Mouse (Mus musculus) heart, embryonic 13.5 days (tissue): ENCODE results near the gene Prpf8. TPM values are rescaled to one million over a fixed set of nuclear protein-coding genes. Genes with fewer than 3 reads are reported as not detected.

Experiments used
- ATAC-seq: fragments of 200-750 bp; cut with Nextera tagmentation; 2 replicates; pipeline ENCODE4 v1.8.0; 2017; ENCODE audit warnings: moderate TSS enrichment; ENCODE audit not compliant: insufficient number of reproducible peaks, low FRiP score, low TSS enrichment; ENCODE audit errors: extremely low read depth
- H3K27ac ChIP-seq: fragments of 300-500 bp; sonication (generic); replicated peaks from 2 replicates; pipeline ENCODE4 v1.5.1; 2015; ENCODE audit warnings: moderate library complexity, mild to moderate bottlenecking, inconsistent platforms
- H3K27me3 ChIP-seq: fragments of 300-500 bp; sonication (generic); replicated peaks from 2 replicates; pipeline ENCODE4 v1.6.1; 2015; ENCODE audit warnings: mild to moderate bottlenecking, inconsistent platforms
- H3K36me3 ChIP-seq: fragments of 300-500 bp; sonication (generic); 2 replicates; pipeline ENCODE4 v1.6.1; 2015; ENCODE audit warnings: mild to moderate bottlenecking, inconsistent platforms
- H3K4me1 ChIP-seq: fragments of 300-500 bp; sonication (generic); 2 replicates; pipeline ENCODE4 v1.6.1; 2015; ENCODE audit warnings: inconsistent platforms
- H3K4me2 ChIP-seq: fragments of 300-500 bp; sonication (generic); 2 replicates; pipeline ENCODE4 v1.6.1; 2015; ENCODE audit warnings: inconsistent platforms, mild to moderate bottlenecking, moderate library complexity
- H3K4me3 ChIP-seq: fragments of 300-500 bp; sonication (generic); 2 replicates; pipeline ENCODE4 v1.5.1; 2015; ENCODE audit warnings: moderate library complexity, mild to moderate bottlenecking, inconsistent platforms
- H3K9ac ChIP-seq: fragments of 300-500 bp; sonication (generic); 2 replicates; pipeline ENCODE4 v1.6.1; 2015; ENCODE audit warnings: inconsistent platforms, mild to moderate bottlenecking, moderate library complexity
- H3K9me3 ChIP-seq: fragments of 300-500 bp; sonication (generic); 2 replicates; pipeline ENCODE4 v1.6.1; 2016; ENCODE audit warnings: inconsistent platforms
- WGBS: fragments of 180-500 bp; shearing (Covaris S2); methylation state at CpG from one replicate; pipeline ENCODE4 v1.1.7; 2015; ENCODE audit warnings: mixed read lengths; 5-methylcytosine and 5-hydroxymethylcytosine counted together
- polyA plus RNA-seq: library from polyadenylated mRNA; unstranded; fragments of >200 nt; fragmentation: Nextera tagmentation; extraction: Ambion mirVana; gene quantifications from 2 replicates; pipeline ENCODE4 v1.2.1, GENCODE M21; 2015

Prpf8 gene
- polyA plus RNA-seq, 1 experiment from 2014 or later: 32.1 TPM

GRCm38 (mm10) chr11:75459751-75460102, 26.9 kb upstream of the Prpf8 start:
- Histone ChIP-seq H3K4me3 (peak overlapping the region; percentile 85), H3K4me1 (peaks cover 45% of the 10 kb centered on the region), H3K9ac (peak overlapping the region; percentile 70), H3K9me3 (no peaks in the 10 kb centered on the region), H3K27me3 (no peaks in the 10 kb centered on the region), H3K36me3 (peaks cover 14% of the 10 kb centered on the region), H3K4me2 (peak overlapping the region; percentile 91), H3K27ac (peak overlapping the region; percentile 99)
- no peak for ATAC-seq
- WGBS: 18% methylated on average over 5 of the region's 5 CpGs

- peak overlapping the region; percentile 99 for H3K27ac ChIP-seq
- peak overlapping the region; percentile 91 for H3K4me2 ChIP-seq
- H3K36me3 ChIP-seq: peaks cover 19% of the 10 kb centered on the region
- H3K9me3 ChIP-seq: no peaks in the 10 kb centered on the region
- no peaks in the 10 kb centered on the region for H3K27me3 ChIP-seq
- peaks cover 39% of the 10 kb centered on the region for H3K4me1 ChIP-seq
- H3K9ac ChIP-seq: peak overlapping the region; percentile 85
- peak; percentile 12; the same call in 1 of the 2 replicates for ATAC-seq
- 4% methylated on average over 19 of the region's 19 CpGs for WGBS
- H3K4me3 ChIP-seq: peak overlapping the region; percentile 85
Observed at GRCm38 (mm10) chr11:75460103-75460843, 26.3 kb upstream of the Prpf8 start.

DNA sequence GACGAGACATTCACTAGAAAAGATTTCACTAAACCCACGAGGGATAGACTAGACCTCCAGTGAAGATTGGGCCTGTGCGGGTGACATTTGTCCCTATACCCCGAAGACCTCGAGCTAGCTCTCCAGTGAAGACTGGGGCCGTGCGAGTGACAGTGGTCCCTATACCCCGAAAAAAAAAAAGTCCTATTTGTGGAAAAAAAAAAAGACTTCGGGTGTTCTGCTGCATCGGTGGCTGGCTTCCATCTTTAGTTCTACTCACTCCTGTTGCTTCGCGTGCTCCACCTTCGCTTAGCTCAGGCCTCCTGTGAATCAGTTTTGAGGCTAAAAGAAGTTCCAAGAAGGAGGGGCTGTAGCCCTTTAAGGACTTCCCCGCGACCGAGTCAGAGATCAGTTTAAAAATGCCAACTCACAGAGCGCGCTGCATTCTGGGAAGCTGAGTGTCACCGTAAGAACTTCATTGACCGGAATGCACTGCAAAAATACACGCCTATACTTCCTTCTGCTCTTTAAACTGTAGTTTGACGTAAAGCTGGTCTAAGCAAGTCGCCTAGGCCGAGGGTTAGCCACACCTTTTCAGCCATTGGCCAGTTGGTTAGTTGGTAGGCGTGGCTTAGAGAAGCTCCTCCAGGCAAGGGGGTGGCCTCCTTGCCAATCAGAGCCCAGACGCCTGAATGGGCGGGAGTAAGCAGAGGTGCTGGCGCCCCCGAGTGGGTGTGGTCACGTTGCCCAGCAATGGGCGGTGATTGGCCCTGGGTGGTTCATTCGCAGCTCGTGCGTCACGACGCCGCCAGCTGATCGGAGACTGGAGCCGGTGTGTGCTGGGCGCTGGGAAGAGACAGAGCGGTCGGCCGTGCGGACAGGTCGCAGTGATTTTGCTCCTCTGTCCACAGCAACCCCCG, 25.5 kb upstream of the Prpf8 start, which contains the start of gene Tlcd2:
Gene Tlcd2, plus strand, starts transcription at position 872 of the 899 bp plus-strand sequence.
- WGBS: under 1% methylated on average over 46 of the region's 46 CpGs
- Histone ChIP-seq H3K9me3 (no peaks in the 10 kb centered on the region), H3K4me3 (peak within 1 kb of the TSS; percentile 85), H3K9ac (peak within 1 kb of the TSS; percentile 96), H3K4me1 (peaks cover 39% of the 10 kb centered on the region), H3K27me3 (no peaks in the 10 kb centered on the region), H3K27ac (peak within 1 kb of the TSS; percentile 99), H3K4me2 (peak within 1 kb of the TSS; percentile 93), H3K36me3 (peaks cover 27% of the 10 kb centered on the region)
- peak; percentile 84 for ATAC-seq

DNA sequence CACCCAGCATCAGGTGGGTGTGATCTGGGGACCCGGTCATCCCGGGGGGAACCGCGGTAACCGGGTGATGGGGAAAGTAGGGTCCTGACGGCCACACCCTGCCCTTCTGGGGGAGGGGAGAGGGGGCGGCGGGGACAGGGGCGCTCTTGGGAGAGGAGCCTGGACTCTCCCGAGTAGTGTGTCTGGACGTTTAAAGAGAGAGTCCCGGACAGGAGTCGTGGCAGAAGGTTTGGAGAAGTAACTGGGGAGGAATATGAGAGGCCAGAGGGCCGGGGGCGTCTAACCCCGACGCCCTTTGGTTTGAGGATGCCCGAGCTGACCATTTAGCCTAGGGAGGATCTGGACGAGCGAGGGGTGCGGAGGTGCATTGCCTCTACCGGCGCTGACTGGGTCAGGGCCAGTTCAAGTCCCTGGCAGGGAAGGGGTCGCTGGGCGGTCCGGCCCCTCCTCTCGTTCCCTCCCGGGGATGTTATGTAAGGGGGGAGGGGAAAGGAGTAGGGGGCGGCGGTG, 24.8 kb upstream of the Prpf8 start:
- Histone ChIP-seq H3K9me3 (peaks cover 3% of the 10 kb centered on the region; the same call in 1 of the 2 replicates), H3K27ac (peak overlapping the region; percentile 99), H3K36me3 (peaks cover 31% of the 10 kb centered on the region), H3K27me3 (no peaks in the 10 kb centered on the region), H3K9ac (peak overlapping the region; percentile 96), H3K4me1 (peaks cover 39% of the 10 kb centered on the region), H3K4me2 (peak overlapping the region; percentile 93), H3K4me3 (peak overlapping the region; percentile 85)
- under 1% methylated on average over 30 of the region's 30 CpGs for WGBS
- ATAC-seq: peak; percentile 0; the same call in 1 of the 2 replicates

DNA sequence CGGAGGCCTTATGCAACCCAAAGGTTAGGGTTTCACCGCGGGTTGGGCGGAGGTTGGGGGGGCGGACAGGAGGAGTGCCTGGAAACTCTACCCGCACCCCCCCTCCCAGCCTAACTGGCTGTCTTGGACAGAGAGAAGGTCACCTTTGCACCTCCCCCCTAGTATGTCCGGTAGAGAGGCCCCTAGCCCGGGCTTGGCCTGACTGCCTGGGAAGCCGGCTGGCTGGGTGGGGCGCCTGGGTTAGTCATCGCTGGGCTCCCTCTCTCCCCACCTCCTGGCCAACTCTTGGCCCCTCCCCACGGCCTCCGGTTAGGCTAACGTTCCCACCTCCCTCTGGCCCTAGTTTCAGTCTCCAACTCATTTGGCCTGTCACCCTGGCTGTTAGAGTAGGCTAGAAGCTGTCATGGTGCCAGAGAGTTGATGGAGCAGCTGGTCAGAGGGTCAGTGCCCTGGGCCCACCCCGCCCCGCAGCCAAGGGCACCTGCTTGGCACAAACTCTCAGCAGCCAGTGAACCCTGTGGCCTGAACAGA, 24.3 kb upstream of the Prpf8 start:
- ATAC-seq: peak; percentile 7; the same call in 1 of the 2 replicates
- H3K9me3 ChIP-seq: peaks cover 4% of the 10 kb centered on the region; the same call in 1 of the 2 replicates
- H3K4me1 ChIP-seq: peaks cover 45% of the 10 kb centered on the region

DNA sequence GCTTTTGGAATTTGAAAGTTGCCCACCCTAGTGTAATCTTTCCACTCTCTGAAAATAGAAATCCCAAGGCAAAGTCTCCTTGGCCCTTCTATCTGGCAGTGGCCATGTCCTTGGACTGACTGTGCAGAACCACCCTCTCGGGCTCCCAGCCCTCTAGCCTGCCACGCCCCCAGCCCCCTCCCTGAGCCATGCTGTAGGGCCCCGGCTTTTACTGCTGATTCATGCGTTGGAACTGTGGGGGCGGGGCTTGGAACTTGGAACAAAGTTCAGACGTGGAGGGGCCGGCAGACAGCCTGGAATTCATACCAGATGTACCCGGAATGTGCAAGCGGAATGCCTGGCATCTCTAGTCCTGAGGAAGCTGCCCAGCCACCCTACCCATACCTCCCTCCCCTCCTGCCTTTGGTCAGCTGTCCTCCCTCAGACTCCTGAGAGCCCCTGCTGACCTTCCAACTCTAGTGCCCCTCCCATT, 23.7 kb upstream of the Prpf8 start:
- H3K4me2 ChIP-seq: peak overlapping the region; percentile 93
- 0% methylated on average over 9 of the region's 9 CpGs for WGBS
- H3K4me1 ChIP-seq: peaks cover 50% of the 10 kb centered on the region
- peak overlapping the region; percentile 85 for H3K4me3 ChIP-seq
- no peaks in the 10 kb centered on the region for H3K27me3 ChIP-seq
- ATAC-seq: peak; percentile 56
- H3K36me3 ChIP-seq: peaks cover 33% of the 10 kb centered on the region
- peaks cover 4% of the 10 kb centered on the region; the same call in 1 of the 2 replicates for H3K9me3 ChIP-seq
- peak overlapping the region; percentile 99 for H3K27ac ChIP-seq
- H3K9ac ChIP-seq: peak overlapping the region; percentile 96

More for the DNA sequence above, 24.3 kb upstream of the Prpf8 start:
- H3K27ac ChIP-seq: peak overlapping the region; percentile 99
- no peaks in the 10 kb centered on the region for H3K27me3 ChIP-seq
- peaks cover 33% of the 10 kb centered on the region for H3K36me3 ChIP-seq
- WGBS: 4% methylated on average over 16 of the region's 16 CpGs
- H3K4me2 ChIP-seq: peak overlapping the region; percentile 93
- peak overlapping the region; percentile 85 for H3K4me3 ChIP-seq
- H3K9ac ChIP-seq: peak overlapping the region; percentile 96

GRCm38 (mm10) chr11:75463624-75464023, 23.0 kb upstream of the Prpf8 start:
- Histone ChIP-seq H3K27ac (peak overlapping the region; percentile 99), H3K4me1 (peaks cover 56% of the 10 kb centered on the region), H3K36me3 (peaks cover 33% of the 10 kb centered on the region), H3K9me3 (peaks cover 4% of the 10 kb centered on the region; the same call in 1 of the 2 replicates), H3K4me3 (peak overlapping the region; percentile 85), H3K4me2 (peak overlapping the region; percentile 93), H3K27me3 (no peaks in the 10 kb centered on the region), H3K9ac (peak overlapping the region; percentile 96)
- ATAC-seq: no peak
- 75% methylated on average over 4 of the region's 4 CpGs for WGBS

- H3K27ac ChIP-seq: no peak overlapping the region
- H3K9me3 ChIP-seq: peaks cover 4% of the 10 kb centered on the region; the same call in 1 of the 2 replicates
- ATAC-seq: no peak
- H3K4me2 ChIP-seq: peak overlapping the region; percentile 13; the same call in 1 of the 2 replicates
- H3K36me3 ChIP-seq: peaks cover 33% of the 10 kb centered on the region
- WGBS: 88% methylated on average over 6 of the region's 6 CpGs
- H3K9ac ChIP-seq: no peak overlapping the region
- H3K4me1 ChIP-seq: peaks cover 48% of the 10 kb centered on the region
- no peaks in the 10 kb centered on the region for H3K27me3 ChIP-seq
- H3K4me3 ChIP-seq: peak overlapping the region; percentile 17
Observed at GRCm38 (mm10) chr11:75464417-75464816, 22.2 kb upstream of the Prpf8 start.

DNA sequence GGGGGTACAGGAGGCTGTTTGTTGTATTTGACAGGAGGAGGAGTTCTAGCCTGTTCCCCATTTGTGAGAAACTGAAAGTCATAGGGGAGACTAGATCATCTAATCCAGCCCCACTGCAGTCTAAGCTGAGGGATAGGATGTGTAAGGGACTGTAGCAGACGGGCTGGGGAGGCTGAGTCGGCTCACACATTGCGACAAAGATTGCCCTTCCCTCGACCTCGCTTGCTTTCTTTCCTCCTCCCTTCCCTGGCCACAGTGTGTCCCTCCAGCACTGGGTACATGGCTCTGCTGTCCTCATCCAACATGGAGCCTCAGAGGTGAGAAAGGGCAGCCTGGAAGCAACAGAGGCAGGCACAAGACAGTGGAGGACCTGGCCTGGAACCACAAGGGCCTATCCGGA, 21.6 kb upstream of the Prpf8 start:
- 90% methylated on average over 6 of the region's 6 CpGs for WGBS
- H3K36me3 ChIP-seq: peaks cover 33% of the 10 kb centered on the region
- no peak overlapping the region for H3K9ac ChIP-seq
- peaks cover 42% of the 10 kb centered on the region for H3K4me1 ChIP-seq
- no peak overlapping the region for H3K4me3 ChIP-seq
- H3K27me3 ChIP-seq: no peaks in the 10 kb centered on the region
- no peak overlapping the region for H3K27ac ChIP-seq
- peak overlapping the region; percentile 13; the same call in 1 of the 2 replicates for H3K4me2 ChIP-seq
- H3K9me3 ChIP-seq: peaks cover 4% of the 10 kb centered on the region; the same call in 1 of the 2 replicates
- no peak for ATAC-seq

- no peaks in the 10 kb centered on the region for H3K27me3 ChIP-seq
- no peak for ATAC-seq
- H3K4me1 ChIP-seq: peaks cover 39% of the 10 kb centered on the region
- peaks cover 33% of the 10 kb centered on the region for H3K36me3 ChIP-seq
- peaks cover 4% of the 10 kb centered on the region; the same call in 1 of the 2 replicates for H3K9me3 ChIP-seq
- no peak overlapping the region for H3K4me3 ChIP-seq
- no peak overlapping the region for H3K9ac ChIP-seq
- peak overlapping the region; percentile 95 for H3K4me2 ChIP-seq
- 96% methylated on average over 4 of the region's 4 CpGs for WGBS
- peak overlapping the region; percentile 65 for H3K27ac ChIP-seq
Observed at GRCm38 (mm10) chr11:75466731-75467505, 19.7 kb upstream of the Prpf8 start.
